ENCODE assay signal across 12 mouse cellular contexts in genomic region chr9:103696967-103697366, GRCm38 (mm10).
DNase-seq lines count a peak whose midpoint lies in the region; ATAC-seq lines count a peak whose summit lies in the region.
"Had no signal": no experiment of that assay in that cellular context is flagged by ENCODE, and none has a peak within 500 bp of the region (broad histone marks: within the 10 kb centered on the region; RNA-seq: fewer than 3 reads in every experiment).

No protein-coding gene starts in this region.

- H3K27me3 ChIP-seq in forebrain, embryonic 13.5 days, result no peaks in the 10 kb centered on the region
- no peaks in the 10 kb centered on the region for H3K27me3 ChIP-seq in forebrain, embryonic 10.5 days (ENCODE audit: poor library complexity, severe bottlenecking)
- no peaks in the 10 kb centered on the region for H3K27me3 ChIP-seq in forebrain, embryonic 14.5 days (replicated peaks; ENCODE audit: control insufficient read depth, insufficient read depth, low read length)
- no peaks in the 10 kb centered on the region for H3K27me3 ChIP-seq in neural tube, embryonic 15.5 days (replicated peaks)
- H3K27me3 ChIP-seq: kidney, embryonic 15.5 days had no signal

- intact Hi-C loops in left cerebral cortex, postnatal 25 days (cut with DNase I), result no loop called here

- no peak overlapping the region for H3K4me3 ChIP-seq in forebrain, embryonic 13.5 days
- no peak overlapping the region for H3K4me3 ChIP-seq in forebrain, embryonic 10.5 days
- no peak overlapping the region for H3K4me3 ChIP-seq in forebrain, embryonic 14.5 days (ENCODE audit: low read depth, low read length)
- no peak overlapping the region for H3K4me3 ChIP-seq in neural tube, embryonic 15.5 days (replicated peaks)
- H3K4me3 ChIP-seq: kidney, embryonic 15.5 days had no signal

- 0 out of 2 replicates have a peak, but pooled peaks cover 3% of the 10 kb centered on the region for H3K9me3 ChIP-seq in forebrain, embryonic 13.5 days (replicated peaks)
- peaks cover 8% of the 10 kb centered on the region for H3K9me3 ChIP-seq in forebrain, embryonic 10.5 days
- no peaks in the 10 kb centered on the region for H3K9me3 ChIP-seq in forebrain, embryonic 14.5 days (replicated peaks; ENCODE audit: control insufficient read depth, low read length)
- H3K9me3 ChIP-seq in neural tube, embryonic 15.5 days (replicated peaks), result no peaks in the 10 kb centered on the region
- H3K9me3 ChIP-seq: kidney, embryonic 15.5 days had no signal

- H3K27ac ChIP-seq in forebrain, embryonic 13.5 days, result peak overlapping the region; percentile 46
- no peak overlapping the region for H3K27ac ChIP-seq in forebrain, embryonic 10.5 days
- H3K27ac ChIP-seq in forebrain, embryonic 14.5 days (ENCODE audit: low read depth, low read length), result peak overlapping the region; percentile 70
- H3K27ac ChIP-seq in neural tube, embryonic 15.5 days (replicated peaks), result peak overlapping the region; percentile 56
- H3K27ac ChIP-seq: kidney, embryonic 15.5 days had no signal

- DNase-seq in forebrain, embryonic 10.5 days (ENCODE audit: extremely low spot score, low spot score), result no peak
- DNase-seq in left cerebral cortex, postnatal 25 days (ENCODE audit: low spot score in 2 of 2), result peak; percentile 23 to 56
- no peak for DNase-seq in left cerebral cortex, adult 11 months (ENCODE audit: low spot score)
- DNase-seq in forebrain, embryonic 14.5 days (ENCODE audit: low spot score), result peak; percentile 75
- DNase-seq in urinary bladder, adult 18-20 months (ENCODE audit: low spot score in 2 of 2), result no peak
- no peak for DNase-seq in adrenal gland, postnatal 36 days
- DNase-seq: gastrocnemius, postnatal 14 days; heart, postnatal 4 days; lung, adult 18-20 months had no signal

- H3K4me1 ChIP-seq in forebrain, embryonic 13.5 days, result peaks cover 28% of the 10 kb centered on the region
- H3K4me1 ChIP-seq in forebrain, embryonic 10.5 days, result peaks cover 8% of the 10 kb centered on the region
- H3K4me1 ChIP-seq in forebrain, embryonic 14.5 days (ENCODE audit: control insufficient read depth, insufficient read depth, low read length), result peaks cover 12% of the 10 kb centered on the region
- H3K4me1 ChIP-seq in neural tube, embryonic 15.5 days, result peaks cover 24% of the 10 kb centered on the region
- H3K4me1 ChIP-seq: kidney, embryonic 15.5 days had no signal

- no peaks in the 10 kb centered on the region for H3K36me3 ChIP-seq in forebrain, embryonic 13.5 days (ENCODE audit: poor library complexity, severe bottlenecking)
- no peaks in the 10 kb centered on the region for H3K36me3 ChIP-seq in forebrain, embryonic 10.5 days (replicated peaks)
- no peaks in the 10 kb centered on the region for H3K36me3 ChIP-seq in forebrain, embryonic 14.5 days (ENCODE audit: control insufficient read depth, insufficient read depth, low read length)
- H3K36me3 ChIP-seq in neural tube, embryonic 15.5 days, result no peaks in the 10 kb centered on the region
- H3K36me3 ChIP-seq: kidney, embryonic 15.5 days had no signal

- no peak overlapping the region for H3K4me2 ChIP-seq in forebrain, embryonic 13.5 days
- no peak overlapping the region for H3K4me2 ChIP-seq in forebrain, embryonic 14.5 days (ENCODE audit: low read length)
- no peak overlapping the region for H3K4me2 ChIP-seq in neural tube, embryonic 15.5 days
- H3K4me2 ChIP-seq: kidney, embryonic 15.5 days had no signal

- no peak overlapping the region for H3K9ac ChIP-seq in forebrain, embryonic 13.5 days
- no peak overlapping the region for H3K9ac ChIP-seq in forebrain, embryonic 14.5 days (ENCODE audit: low read length)
- H3K9ac ChIP-seq in neural tube, embryonic 15.5 days (replicated peaks), result no peak overlapping the region
- H3K9ac ChIP-seq: kidney, embryonic 15.5 days had no signal

- peak; percentile 82 for ATAC-seq in forebrain, embryonic 13.5 days
- ATAC-seq in forebrain, embryonic 14.5 days, result peak; percentile 90
- ATAC-seq in neural tube, embryonic 15.5 days (ENCODE audit: low FRiP score), result peak; percentile 51; the same call in 1 of the 2 replicates

- 67% methylated on average over 6 of the region's 6 CpGs for WGBS in forebrain, embryonic 13.5 days
- WGBS in forebrain, embryonic 10.5 days, result 91% methylated on average over 6 of the region's 6 CpGs
- WGBS in forebrain, embryonic 14.5 days, result 42% methylated on average over 6 of the region's 6 CpGs
- 45% methylated on average over 6 of the region's 6 CpGs for WGBS in neural tube, embryonic 15.5 days

Comparison
In these comparisons a context has a peak if more than half of its experiments do, and no peak if none do; other contexts are left out.
1. DNase-seq: peak in left cerebral cortex, postnatal 25 days (2 of 2) and forebrain, embryonic 14.5 days (single experiment); none in forebrain, embryonic 10.5 days (single experiment), left cerebral cortex, adult 11 months (single experiment), urinary bladder, adult 18-20 months (0 of 2) and adrenal gland, postnatal 36 days (0 of 2).
2. Peak in every context shown above with its lines, with median percentiles within 50 percentile points of each other: ATAC-seq.